Mouse (Mus musculus) gastrocnemius, adult 18-20 months (tissue): ENCODE data around the gene Fam92b. TPM values are rescaled to one million over a fixed set of nuclear protein-coding genes. Genes with fewer than 3 reads are reported as not detected.
A peak's percentile ranks its signal among the peaks of the same experiment; 100 is the strongest.

Experiments used
- DNase-seq: peaks from one replicate; pipeline ENCODE4 v3.0.0; 2021; ENCODE audit warnings: low spot score
- long read RNA-seq, 2 experiments: library from polyadenylated mRNA; stranded (forward); transcript quantifications; one replicate each; pipeline ENCODE4 v2.0.0; 2021
- total RNA-seq, 2 experiments: library from RNA; stranded (reverse); gene quantifications; 2 replicates each; pipeline ENCODE4 v1.2.3; 2021

Fam92b gene
- total RNA-seq: not detected
- long read RNA-seq, experiment 1: 0 reads
- long read RNA-seq, experiment 2: 0 reads

GRCm38 (mm10) chr8:120177318-120178123 lies at the start of gene Fam92b:
TSS of gene Fam92b (minus strand) at chr8:120177466.
- DNase-seq: no peak

DNA sequence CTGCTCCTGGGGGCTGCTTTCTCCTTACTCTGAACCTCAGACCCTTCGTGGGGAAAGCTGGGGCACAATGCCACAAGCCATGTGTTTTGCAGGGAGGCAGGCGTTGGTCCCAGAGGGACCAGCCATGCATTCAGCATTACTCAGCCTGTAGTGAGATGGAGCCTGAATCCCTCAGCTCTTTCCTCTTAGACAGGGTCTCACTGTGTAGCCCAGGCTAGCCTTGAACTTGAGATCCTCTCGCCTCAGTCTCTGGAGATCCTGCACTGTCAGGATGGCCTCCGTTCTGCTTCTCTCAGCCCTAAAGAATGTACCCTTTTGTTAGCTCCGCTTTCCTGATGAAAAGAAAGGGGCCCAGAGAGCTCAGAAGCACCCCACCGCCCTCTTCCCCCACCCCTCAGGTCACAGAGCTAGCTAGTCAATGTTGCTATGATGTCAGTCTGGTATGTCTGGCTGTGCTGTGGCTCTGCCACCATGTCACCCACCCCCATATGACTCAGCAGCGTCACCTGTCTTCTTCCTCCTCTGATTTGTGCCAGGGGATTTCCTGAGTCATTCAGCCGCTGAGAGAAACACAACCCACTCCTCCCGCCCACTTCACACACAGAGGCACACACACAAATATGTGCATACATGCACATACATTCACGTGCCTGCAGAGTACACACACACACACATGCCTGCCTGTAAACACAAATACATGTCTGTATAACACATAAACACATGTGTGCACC lies 48.3 kb upstream of the Fam92b start:
- DNase-seq: no peak

GRCm38 (mm10) chr8:120224521-120225420 lies 47.5 kb upstream of the Fam92b start:
- DNase-seq: no peak

DNA sequence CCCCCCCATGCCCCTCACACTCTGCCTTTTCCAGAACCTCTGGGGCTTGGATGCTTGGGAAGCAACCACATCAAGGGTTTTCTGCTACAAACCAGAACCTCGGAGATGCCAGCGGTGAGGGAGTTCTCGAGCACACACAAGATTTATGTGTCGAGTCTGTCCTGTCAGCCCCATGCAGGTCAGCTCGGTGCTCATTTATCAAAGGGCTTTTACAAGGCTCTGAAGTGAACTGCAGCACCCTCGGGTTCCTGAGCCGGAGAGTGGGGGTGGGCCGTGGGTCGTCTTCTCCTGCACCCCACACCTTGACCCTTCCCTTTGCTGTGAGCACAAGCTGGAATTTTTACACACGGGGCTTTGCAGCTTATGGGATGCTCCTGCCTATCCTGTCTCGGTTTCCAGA lies 45.3 kb upstream of the Fam92b start:
- no peak for DNase-seq

GRCm38 (mm10) chr8:120216855-120217830 lies 39.9 kb upstream of the Fam92b start:
- DNase-seq: peak; percentile 64

- peak; percentile 77 for DNase-seq
These were observed 38.3 kb upstream of the Fam92b start for GRCm38 (mm10) chr8:120215416-120216141.

DNA sequence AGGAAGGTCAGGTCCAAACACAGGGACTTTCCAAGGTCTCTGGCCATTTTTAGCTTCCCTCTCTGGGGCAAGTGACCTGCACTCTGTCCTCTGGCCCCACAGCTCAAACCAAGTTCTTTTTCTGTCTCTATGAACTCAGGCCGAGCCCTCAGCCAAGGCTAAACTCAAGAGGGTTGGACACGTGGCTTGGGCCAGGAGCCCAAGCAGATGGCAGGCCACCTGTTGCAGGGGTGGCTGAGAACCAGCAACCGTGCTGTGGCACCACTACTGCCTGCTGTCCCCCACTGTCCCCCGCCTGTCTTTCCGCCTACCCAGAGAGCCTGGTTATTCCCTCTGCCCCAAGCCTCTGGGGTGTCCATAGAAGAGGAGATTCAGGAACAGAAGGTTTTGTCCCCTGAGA lies 36.7 kb upstream of the Fam92b start:
- peak; percentile 92 for DNase-seq

DNA sequence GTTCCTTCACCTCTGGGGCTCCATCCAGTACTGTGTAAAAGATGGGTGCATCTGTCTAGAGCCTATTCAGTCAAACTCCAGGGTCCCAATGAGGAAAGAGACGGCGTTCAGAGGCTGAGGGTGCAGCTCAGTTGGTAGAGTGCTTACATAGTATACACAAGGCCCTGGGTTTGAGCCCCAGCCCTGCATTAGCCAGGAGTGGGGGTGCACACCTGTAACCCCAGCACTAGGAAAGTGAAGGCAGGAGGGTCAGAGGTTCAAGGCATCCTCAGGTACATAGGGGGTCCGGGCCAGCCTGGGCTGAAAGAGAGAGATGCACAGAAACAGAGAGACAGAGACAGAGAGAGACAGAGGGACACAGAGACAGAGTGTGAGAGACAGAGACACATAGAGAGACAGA lies 36.0 kb upstream of the Fam92b start:
- DNase-seq: no peak

- DNase-seq: no peak
These were observed 35.3 kb upstream of the Fam92b start for GRCm38 (mm10) chr8:120212596-120212995.

GRCm38 (mm10) chr8:120211345-120211744 lies 34.1 kb upstream of the Fam92b start:
- DNase-seq: peak; percentile 75

GRCm38 (mm10) chr8:120208113-120208512 lies 30.8 kb upstream of the Fam92b start:
- DNase-seq: no peak

GRCm38 (mm10) chr8:120207364-120207763 lies 30.1 kb upstream of the Fam92b start:
- no peak for DNase-seq

GRCm38 (mm10) chr8:120205916-120206315 lies 28.6 kb upstream of the Fam92b start:
- DNase-seq: no peak

DNA sequence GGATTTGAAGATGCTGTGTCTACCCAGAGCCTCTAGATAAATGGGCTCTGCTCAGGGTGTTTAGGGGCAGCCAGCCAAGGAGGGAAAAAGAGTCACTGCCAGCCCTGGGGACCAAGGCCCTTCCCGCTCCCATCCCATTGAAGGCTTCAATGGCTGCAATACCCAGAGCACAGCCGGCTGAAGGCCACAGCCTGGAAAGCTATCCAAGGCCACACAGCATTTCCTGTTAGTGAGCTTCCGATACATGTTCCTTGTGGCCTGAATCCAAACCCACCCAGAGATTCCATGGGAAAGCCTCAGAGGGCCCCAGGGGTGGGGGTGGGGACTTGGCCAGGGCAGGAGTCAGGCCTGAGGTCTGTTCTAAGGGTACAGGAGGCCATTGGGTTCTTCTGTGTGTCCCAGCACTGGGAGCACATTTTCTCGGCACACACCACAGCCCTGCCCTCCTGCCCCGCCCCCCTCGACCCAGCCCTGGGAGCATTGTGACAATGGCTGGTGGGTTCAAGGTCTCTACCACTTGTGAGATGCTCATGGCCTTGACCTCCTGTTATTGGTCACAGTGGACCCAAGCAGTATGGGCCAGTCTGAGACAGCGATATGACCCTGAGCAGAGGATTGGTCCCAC lies 27.6 kb upstream of the Fam92b start:
- no peak for DNase-seq

DNA sequence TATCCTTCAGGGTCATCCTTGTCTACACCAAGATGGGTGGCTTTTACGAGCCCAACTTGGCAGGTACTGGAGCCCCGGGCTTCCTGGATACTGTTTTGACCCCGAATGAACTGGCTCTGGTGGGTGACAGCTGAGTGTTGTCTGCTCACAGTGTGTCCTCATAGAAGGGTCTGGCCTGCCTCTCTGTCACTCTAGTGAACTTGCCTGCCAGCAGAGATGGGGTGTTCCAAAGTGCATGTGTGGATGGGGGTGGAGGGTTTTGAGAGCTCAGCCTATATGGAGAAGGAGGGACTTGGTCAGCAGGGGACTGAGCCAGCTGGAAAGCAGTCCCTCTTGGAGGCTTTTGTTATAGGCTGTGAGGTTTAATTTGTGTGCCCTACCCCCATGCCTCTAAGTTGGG lies 25.3 kb upstream of the Fam92b start:
- no peak for DNase-seq

DNA sequence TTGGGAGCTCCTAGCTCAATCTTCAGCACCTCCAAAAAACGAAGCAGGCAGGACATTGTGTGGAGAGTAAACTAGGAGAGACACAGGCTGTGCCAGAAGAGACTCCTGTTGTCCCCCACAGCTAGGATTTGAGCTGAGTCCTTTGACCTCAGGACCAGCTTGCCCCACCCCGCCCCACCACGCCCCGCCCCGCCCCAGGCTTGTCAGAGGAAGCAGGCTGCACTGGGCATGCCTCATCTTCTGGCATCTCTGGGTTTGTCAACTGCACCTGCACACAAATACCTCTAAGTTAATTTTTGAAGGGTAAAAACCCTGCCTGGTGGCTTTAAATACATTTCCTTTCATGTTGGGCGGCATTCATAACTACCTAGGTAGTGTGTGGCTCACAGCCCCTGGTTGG lies 24.1 kb upstream of the Fam92b start:
- no peak for DNase-seq

- DNase-seq: no peak
These were observed 14.9 kb upstream of the Fam92b start for GRCm38 (mm10) chr8:120192118-120192517.

DNA sequence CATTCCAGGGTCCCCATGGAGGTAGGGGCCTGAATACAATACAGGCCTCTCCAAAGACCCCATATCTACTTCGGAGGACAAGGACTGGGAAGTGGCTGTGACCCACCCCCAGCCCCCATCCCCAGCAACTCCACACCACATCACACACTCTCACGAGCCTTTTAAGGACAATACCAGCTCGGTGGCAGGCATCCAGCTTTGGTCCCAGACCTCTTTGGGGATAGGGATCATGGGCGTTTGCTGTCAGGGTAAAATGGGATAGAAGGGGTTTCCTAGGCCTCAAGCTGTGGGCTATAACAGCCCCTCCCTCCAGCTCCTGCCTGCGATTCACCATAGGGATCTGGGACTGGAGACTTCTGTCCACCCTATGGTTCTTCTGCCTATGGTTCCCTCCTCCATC lies 14.4 kb upstream of the Fam92b start:
- DNase-seq: no peak

- DNase-seq: peak; percentile 99
These were observed 13.6 kb upstream of the Fam92b start for GRCm38 (mm10) chr8:120190810-120191413.
